Mouse (Mus musculus): Measurements from ENCODE around the gene Hcn1. TPM values are rescaled to one million over a fixed set of nuclear protein-coding genes. Genes with fewer than 3 reads are reported as not detected.

The Hcn1 gene
- polyA plus RNA-seq, 1 experiment from 2014 or later, result not detected

GRCm38 (mm10) chr13:117745173-117745572, 143.1 kb downstream of the Hcn1 start:
- Histone ChIP-seq H3K4me1 (replicated peaks; ENCODE audit: insufficient read depth, low read length) (no peaks in the 10 kb centered on the region), H3K9ac (ENCODE audit: low read depth, low read length) (no peak overlapping the region), H3K4me3 (replicated peaks; ENCODE audit: low read depth, low read length) (no peak overlapping the region), H3K9me3 (replicated peaks; ENCODE audit: low read length) (no peaks in the 10 kb centered on the region), H3K27ac (no peak overlapping the region), H3K4me2 (ENCODE audit: low read length) (no peak overlapping the region), H3K36me3 (ENCODE audit: insufficient read depth, low read length) (no peaks in the 10 kb centered on the region), H3K27me3 (ENCODE audit: insufficient read depth, low read length) (no peaks in the 10 kb centered on the region)
- DNase-seq (ENCODE audit: low spot score) (no peak), ATAC-seq (replicated peaks; ENCODE audit: low FRiP score, low read depth) (no peak)
- 84% methylated on average over 3 of the region's 3 CpGs for WGBS
- TF ChIP-seq CTCF (IDR thresholded peaks at IDR 0.05; ENCODE audit: low read depth), result no peak

GRCm38 (mm10) chr13:117765487-117765886, 163.4 kb downstream of the Hcn1 start:
- no peak overlapping the region for H3K9ac ChIP-seq (ENCODE audit: low read depth, low read length)
- no peaks in the 10 kb centered on the region for H3K4me1 ChIP-seq (replicated peaks; ENCODE audit: insufficient read depth, low read length)
- no peak overlapping the region for H3K27ac ChIP-seq
- TF ChIP-seq CTCF (IDR thresholded peaks at IDR 0.05; ENCODE audit: low read depth), result no peak
- ATAC-seq (replicated peaks; ENCODE audit: low FRiP score, low read depth) (no peak), DNase-seq (ENCODE audit: low spot score) (no peak)
- H3K9me3 ChIP-seq (replicated peaks; ENCODE audit: low read length), result no peaks in the 10 kb centered on the region
- no peak overlapping the region for H3K4me3 ChIP-seq (replicated peaks; ENCODE audit: low read depth, low read length)
- no peaks in the 10 kb centered on the region for H3K36me3 ChIP-seq (ENCODE audit: insufficient read depth, low read length)
- H3K27me3 ChIP-seq (ENCODE audit: insufficient read depth, low read length), result no peaks in the 10 kb centered on the region
- H3K4me2 ChIP-seq (ENCODE audit: low read length), result no peak overlapping the region
- WGBS, result 77% methylated on average over 6 of the region's 6 CpGs

GRCm38 (mm10) chr13:117785376-117785775, 183.3 kb downstream of the Hcn1 start:
- TF ChIP-seq CTCF (IDR thresholded peaks at IDR 0.05; ENCODE audit: low read depth), result no peak
- Histone ChIP-seq H3K9me3 (replicated peaks; ENCODE audit: low read length) (no peaks in the 10 kb centered on the region), H3K4me2 (ENCODE audit: low read length) (no peak overlapping the region), H3K27ac (no peak overlapping the region), H3K4me3 (replicated peaks; ENCODE audit: low read depth, low read length) (no peak overlapping the region), H3K27me3 (ENCODE audit: insufficient read depth, low read length) (no peaks in the 10 kb centered on the region), H3K4me1 (replicated peaks; ENCODE audit: insufficient read depth, low read length) (no peaks in the 10 kb centered on the region), H3K9ac (ENCODE audit: low read depth, low read length) (no peak overlapping the region), H3K36me3 (ENCODE audit: insufficient read depth, low read length) (no peaks in the 10 kb centered on the region)
- ATAC-seq (replicated peaks; ENCODE audit: low FRiP score, low read depth) (no peak), DNase-seq (ENCODE audit: low spot score) (no peak)
- WGBS, result 95% methylated on average over 2 of the region's 2 CpGs

GRCm38 (mm10) chr13:117792861-117793260, 190.7 kb downstream of the Hcn1 start:
- no peak for ATAC-seq (replicated peaks; ENCODE audit: low FRiP score, low read depth)
- Histone ChIP-seq H3K27ac (no peak overlapping the region), H3K9ac (ENCODE audit: low read depth, low read length) (no peak overlapping the region)

GRCm38 (mm10) chr13:117801061-117801460, 198.9 kb downstream of the Hcn1 start:
- H3K27ac ChIP-seq, result no peak overlapping the region
- ATAC-seq (replicated peaks; ENCODE audit: low FRiP score, low read depth) (no peak), DNase-seq (ENCODE audit: low spot score) (no peak)
- no peak overlapping the region for H3K4me2 ChIP-seq (ENCODE audit: low read length)
- no peaks in the 10 kb centered on the region for H3K9me3 ChIP-seq (replicated peaks; ENCODE audit: low read length)
- H3K4me1 ChIP-seq (replicated peaks; ENCODE audit: insufficient read depth, low read length), result no peaks in the 10 kb centered on the region
- H3K9ac ChIP-seq (ENCODE audit: low read depth, low read length), result no peak overlapping the region
- no peaks in the 10 kb centered on the region for H3K36me3 ChIP-seq (ENCODE audit: insufficient read depth, low read length)
- no peaks in the 10 kb centered on the region for H3K27me3 ChIP-seq (ENCODE audit: insufficient read depth, low read length)
- no peak overlapping the region for H3K4me3 ChIP-seq (replicated peaks; ENCODE audit: low read depth, low read length)
- TF ChIP-seq CTCF (IDR thresholded peaks at IDR 0.05; ENCODE audit: low read depth), result no peak

More at GRCm38 (mm10) chr13:117792861-117793260, 190.7 kb downstream of the Hcn1 start:
- H3K4me3 ChIP-seq (replicated peaks; ENCODE audit: low read depth, low read length), result no peak overlapping the region
- H3K27me3 ChIP-seq (ENCODE audit: insufficient read depth, low read length), result no peaks in the 10 kb centered on the region
- no peaks in the 10 kb centered on the region for H3K36me3 ChIP-seq (ENCODE audit: insufficient read depth, low read length)
- TF ChIP-seq CTCF (IDR thresholded peaks at IDR 0.05; ENCODE audit: low read depth), result no peak
- no peaks in the 10 kb centered on the region for H3K9me3 ChIP-seq (replicated peaks; ENCODE audit: low read length)
- H3K4me1 ChIP-seq (replicated peaks; ENCODE audit: insufficient read depth, low read length), result no peaks in the 10 kb centered on the region
- no peak for DNase-seq (ENCODE audit: low spot score)
- H3K4me2 ChIP-seq (ENCODE audit: low read length), result no peak overlapping the region
- 62% methylated on average over 1 of the region's 1 CpGs for WGBS

GRCm38 (mm10) chr13:117827628-117828027, 225.5 kb downstream of the Hcn1 start:
- WGBS, result 66% methylated on average over 5 of the region's 5 CpGs
- DNase-seq (ENCODE audit: low spot score) (no peak), ATAC-seq (replicated peaks; ENCODE audit: low FRiP score, low read depth) (no peak)
- Histone ChIP-seq H3K36me3 (ENCODE audit: insufficient read depth, low read length) (no peaks in the 10 kb centered on the region), H3K27ac (no peak overlapping the region), H3K9ac (ENCODE audit: low read depth, low read length) (no peak overlapping the region), H3K4me1 (replicated peaks; ENCODE audit: insufficient read depth, low read length) (no peaks in the 10 kb centered on the region), H3K4me3 (replicated peaks; ENCODE audit: low read depth, low read length) (no peak overlapping the region), H3K27me3 (ENCODE audit: insufficient read depth, low read length) (no peaks in the 10 kb centered on the region), H3K9me3 (replicated peaks; ENCODE audit: low read length) (no peaks in the 10 kb centered on the region), H3K4me2 (ENCODE audit: low read length) (no peak overlapping the region)
- no peak for TF ChIP-seq CTCF (IDR thresholded peaks at IDR 0.05; ENCODE audit: low read depth)

GRCm38 (mm10) chr13:117836658-117837057, 234.5 kb downstream of the Hcn1 start:
- Histone ChIP-seq H3K9ac (ENCODE audit: low read depth, low read length) (no peak overlapping the region), H3K4me1 (replicated peaks; ENCODE audit: insufficient read depth, low read length) (no peaks in the 10 kb centered on the region), H3K36me3 (ENCODE audit: insufficient read depth, low read length) (no peaks in the 10 kb centered on the region), H3K27me3 (ENCODE audit: insufficient read depth, low read length) (no peaks in the 10 kb centered on the region), H3K27ac (no peak overlapping the region), H3K4me2 (ENCODE audit: low read length) (no peak overlapping the region), H3K4me3 (replicated peaks; ENCODE audit: low read depth, low read length) (no peak overlapping the region), H3K9me3 (replicated peaks; ENCODE audit: low read length) (no peaks in the 10 kb centered on the region)
- ATAC-seq (replicated peaks; ENCODE audit: low FRiP score, low read depth) (no peak), DNase-seq (ENCODE audit: low spot score) (no peak)
- no peak for TF ChIP-seq CTCF (IDR thresholded peaks at IDR 0.05; ENCODE audit: low read depth)
- WGBS, result 67% methylated on average over 1 of the region's 1 CpGs

All from kidney, postnatal 0 days (tissue).